Mouse (Mus musculus) testis, postnatal 14 days (tissue): Measurements from ENCODE around the gene Nfil3.
A peak's percentile ranks its signal among the peaks of the same experiment; 100 is the strongest.

ENCODE experiments used
- DNase-seq: peaks from one replicate; pipeline ENCODE4 v3.0.0; 2021; ENCODE audit warnings: low spot score

Nfil3 gene

DNA sequence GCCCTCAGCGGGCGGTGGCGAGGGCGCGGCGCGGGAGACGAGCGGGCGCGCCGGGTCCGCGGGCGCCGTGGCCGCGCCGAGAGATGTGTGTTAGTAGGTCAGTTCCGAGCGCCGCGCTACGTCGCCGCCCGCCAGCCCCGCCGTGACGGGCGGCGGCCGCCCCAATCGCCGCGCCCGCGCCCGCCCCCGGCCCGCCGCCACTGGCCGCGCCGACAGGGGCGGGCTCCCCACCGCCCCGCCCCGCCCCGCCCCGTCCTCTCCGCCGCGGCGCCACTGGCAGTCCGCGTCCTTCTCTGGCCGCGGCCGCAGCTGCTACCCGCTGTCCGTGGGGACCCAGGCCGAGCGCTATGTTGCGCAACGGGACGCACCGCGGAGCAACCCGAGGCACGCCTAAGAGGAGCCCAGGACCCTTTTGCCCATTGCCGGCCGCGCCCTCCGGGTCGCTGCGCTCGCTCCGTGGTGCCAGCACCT, at the start of gene Nfil3:
TSS of gene Nfil3 (minus strand) at position 123 of the 471 bp plus-strand sequence.
- DNase-seq, result peak; percentile 51

DNA sequence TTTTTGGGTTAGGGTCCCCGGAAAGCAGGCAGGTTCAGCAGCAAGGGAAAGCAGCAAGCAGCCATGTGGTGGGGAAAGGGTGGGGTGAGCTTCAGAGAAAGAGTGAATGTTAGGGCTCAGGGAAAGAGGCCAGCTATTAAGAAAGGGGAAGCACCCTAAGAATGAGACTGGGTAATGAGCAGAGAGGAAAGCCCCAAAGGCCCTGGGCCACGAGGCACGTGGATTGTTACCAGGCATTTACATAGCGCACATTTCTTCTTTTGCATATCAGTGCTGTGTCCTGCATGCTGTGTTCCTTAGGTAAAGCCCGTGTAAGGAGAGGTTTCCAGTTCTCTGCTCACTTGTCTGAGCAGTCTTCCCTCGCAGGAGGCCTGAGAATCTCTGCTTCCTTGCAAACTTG, 43.4 kb upstream of the Nfil3 start:
- DNase-seq, result no peak

DNA sequence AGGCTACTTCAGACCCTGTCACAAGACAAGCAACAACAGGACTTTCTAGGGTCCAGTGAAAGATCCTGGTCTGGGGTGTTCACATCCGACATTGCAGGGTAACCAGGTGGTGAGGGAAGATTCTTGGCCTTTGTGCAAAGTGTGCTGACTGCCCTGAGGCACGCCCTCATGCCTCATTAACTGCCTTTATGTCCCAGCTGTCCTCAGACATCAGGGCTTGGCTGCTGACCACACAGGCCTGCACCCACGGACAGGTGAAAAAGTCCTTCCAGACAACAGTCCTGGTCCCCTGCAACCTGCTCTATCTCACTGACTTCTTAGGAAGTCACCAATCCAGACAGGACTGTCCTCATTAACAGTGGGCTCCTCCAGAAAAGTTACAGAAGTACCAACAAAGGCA, 39.4 kb upstream of the Nfil3 start:
- no peak for DNase-seq

DNA sequence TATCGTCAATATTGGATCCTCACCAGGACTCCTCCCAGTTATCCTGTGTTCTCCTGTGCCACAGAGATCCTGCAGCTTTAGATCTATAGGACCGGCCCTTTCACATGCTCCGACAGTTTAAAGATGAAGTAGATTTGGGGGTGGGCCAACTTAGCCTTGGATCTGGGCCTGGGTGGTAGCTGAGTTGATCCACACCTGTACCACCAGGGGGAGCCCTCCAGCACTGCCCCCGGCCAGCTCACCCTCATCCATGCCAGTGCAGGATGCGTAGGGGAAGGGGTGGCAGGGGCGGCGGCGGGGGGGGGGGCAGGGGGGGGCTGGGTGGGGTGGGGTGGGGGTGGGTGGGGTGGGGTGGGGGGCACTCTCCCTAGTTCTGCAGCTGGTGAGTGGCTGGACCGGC, 38.7 kb upstream of the Nfil3 start:
- peak; percentile 30 for DNase-seq

DNA sequence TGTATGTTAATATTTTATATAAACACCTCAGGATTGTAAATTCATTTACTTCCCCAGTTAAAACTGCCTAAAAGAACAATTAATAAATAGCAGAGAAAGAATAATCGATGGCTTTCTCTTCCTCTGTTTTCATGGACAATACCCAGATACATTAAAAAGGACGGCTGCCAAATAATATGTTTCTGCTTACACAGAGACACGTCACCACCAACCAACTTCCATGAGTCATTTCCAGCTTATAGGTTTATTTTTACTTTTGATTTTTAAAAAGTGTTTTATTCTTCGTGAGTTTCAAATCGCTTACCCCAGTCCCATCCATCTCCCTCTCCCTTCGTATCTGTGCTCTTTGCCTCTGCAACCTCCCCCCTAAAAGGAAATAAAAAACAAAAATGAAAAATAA, 38.1 kb upstream of the Nfil3 start:
- DNase-seq, result no peak

DNA sequence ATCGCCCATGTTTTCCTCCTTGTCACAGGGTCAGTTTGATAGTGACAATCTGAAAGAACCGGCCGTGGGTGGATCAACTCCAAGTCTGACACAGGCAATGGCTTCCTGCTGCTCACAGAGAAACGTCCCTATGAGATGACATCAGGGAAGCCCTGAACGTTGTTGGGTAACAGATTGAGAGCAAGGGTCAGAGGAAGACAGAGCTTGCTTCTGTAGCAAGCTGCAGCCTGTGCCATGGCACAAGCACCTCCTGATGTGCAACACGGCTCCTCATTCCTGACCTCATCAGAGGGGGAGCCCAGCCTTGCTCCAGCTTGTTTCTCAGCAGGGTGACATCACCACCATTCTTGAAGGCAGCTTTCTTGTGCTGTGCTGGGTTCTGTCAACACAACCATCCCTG, 37.1 kb upstream of the Nfil3 start:
- DNase-seq, result no peak

DNA sequence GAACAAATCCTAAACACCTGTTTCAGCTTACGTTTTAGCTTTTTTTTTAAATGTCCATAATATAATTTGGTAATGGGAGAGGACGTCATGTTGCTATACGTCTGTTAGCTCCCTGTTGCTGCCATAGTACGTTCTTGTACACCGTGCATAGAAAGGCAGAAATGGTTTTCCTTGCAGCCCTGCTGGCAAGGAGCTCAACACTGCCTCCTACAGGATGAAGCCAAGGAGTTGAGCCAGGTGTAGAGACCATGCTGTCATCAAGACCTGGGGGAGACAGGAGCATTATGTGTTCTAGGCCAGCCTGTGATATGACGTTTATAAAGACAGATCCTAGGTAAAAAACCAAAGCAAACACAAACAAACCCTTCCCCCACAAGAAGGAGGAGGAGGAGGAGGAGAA, 36.2 kb upstream of the Nfil3 start:
- DNase-seq, result no peak

DNA sequence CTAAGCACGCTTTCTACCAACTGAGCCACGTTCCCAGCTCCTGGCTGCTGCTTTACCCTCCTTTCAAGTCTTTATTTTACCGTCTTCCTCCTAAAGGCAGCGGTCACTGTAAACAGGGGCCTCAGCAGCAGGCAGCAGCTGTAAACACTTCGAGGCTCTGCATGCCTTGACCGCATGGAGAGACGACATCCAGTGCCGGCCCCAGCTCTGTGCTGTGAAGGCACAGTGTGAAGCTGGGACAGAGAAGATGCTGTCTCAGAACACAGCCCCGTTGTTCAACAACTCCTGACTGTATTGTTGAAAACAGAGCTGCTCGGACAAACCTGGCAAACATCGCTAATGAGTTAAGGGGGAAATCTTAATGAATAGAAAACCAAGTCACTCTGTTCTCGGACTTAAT, 30.6 kb upstream of the Nfil3 start:
- DNase-seq, result no peak

DNA sequence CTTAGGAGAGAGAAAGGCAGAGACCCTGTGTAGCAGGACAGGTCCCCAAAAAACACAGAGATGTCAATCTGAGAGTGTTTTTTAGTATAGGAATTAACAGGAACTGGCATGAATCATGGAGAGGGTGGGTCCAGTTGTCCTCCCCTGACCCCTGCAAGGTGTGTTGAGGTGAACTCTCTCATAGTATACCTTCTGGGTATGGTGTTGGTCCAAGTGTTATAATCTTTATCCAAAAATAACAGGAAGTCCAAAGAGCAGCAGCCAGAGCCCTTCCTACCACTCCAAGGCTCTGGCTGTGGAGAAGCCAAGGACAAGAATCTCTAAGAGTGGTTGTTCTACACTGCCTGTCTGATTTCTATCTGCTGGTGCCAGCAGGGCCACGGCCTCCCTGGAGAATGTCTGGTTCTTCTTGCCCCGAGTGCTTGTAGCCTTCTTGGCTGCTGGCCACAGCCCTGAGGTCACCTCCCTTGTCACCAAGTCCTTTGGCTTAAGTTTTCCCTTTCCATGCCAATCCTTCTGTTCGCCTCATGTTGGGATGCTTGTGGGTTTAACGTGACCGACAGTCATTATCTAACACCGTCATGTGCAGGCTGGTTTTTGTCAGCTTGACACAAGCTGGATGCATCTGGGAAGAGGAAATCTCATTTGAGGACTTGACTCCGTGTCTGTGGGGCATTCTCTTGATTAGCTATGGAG, 27.8 kb upstream of the Nfil3 start:
- DNase-seq, result peak; percentile 28

DNA sequence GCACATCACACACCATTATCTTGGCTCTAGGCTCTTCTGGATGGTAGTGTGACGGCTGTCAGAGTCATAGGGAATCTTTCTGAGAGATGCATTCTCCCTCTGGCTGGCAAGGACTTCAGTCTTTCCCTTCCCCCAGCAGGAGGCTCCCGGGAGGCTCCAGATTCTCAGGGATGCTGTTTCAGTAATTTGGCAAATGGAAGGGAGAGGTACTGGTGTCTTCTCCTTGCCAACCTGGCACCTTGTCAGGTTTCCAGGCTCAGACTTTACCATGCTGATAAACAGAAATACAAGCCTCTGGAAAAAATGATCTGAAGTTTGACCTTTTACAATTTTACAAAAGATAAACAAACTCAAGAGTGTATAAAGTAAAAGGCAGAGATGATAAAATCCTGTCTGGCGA, 26.9 kb upstream of the Nfil3 start:
- DNase-seq, result no peak

DNA sequence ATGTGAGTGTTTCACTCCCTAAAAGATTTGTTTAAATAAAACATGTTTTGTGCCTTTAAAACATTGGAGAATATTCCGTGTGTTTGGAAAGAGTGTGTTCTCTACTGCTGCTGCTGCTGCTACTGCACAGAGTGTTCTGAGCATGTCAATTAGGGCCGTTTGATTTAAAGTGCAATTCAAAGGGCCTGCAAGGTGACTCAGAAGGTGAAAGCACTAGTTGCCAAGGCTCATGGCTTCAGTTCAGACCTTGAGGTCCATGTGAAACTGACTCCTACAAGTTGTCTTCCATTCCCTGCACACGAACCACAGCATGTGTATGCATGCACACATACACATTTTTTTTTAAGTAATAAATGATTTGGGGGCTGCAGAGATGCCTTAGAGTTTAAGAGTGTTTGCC, 22.4 kb upstream of the Nfil3 start:
- DNase-seq, result no peak

DNA sequence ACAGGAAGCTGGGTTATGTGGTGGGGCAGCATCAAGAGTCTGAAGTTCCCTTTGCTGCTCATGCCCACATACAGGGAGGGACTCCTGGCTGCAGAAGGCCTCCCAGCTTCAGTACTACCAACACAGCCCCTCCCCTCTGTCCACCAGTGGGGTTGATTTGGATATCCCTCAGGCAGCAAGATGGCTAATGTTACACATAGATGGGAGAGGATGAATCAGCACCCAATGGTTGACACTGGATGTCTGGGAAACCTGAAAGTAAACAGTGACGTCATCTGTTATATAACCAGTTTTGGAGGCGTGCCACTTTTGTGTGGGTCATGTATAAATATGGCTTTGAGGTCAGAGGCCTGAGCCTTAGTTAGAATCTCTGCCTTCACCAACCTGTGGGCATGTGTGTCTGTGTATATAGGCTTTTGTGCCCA, 20.6 kb upstream of the Nfil3 start:
- no peak for DNase-seq

DNA sequence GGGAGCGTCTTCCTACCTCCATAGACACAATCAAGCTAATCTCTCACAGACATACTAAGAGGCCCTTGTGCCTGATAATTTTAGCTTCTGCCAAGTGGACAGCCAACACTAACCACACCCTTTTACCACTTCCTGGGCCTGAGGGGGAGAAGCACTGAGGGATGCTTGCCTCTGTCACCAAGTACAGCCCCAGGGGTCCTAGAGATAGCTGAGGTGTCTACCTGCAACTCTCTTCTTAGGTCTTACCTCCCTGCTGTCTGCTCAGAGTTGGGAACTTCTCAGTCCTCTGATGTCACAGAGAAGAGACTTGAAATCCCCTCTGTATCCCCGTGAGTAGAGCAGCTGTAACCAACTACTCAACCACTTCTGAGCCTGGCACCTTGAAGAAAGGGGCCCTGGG, 19.6 kb upstream of the Nfil3 start:
- no peak for DNase-seq

DNA sequence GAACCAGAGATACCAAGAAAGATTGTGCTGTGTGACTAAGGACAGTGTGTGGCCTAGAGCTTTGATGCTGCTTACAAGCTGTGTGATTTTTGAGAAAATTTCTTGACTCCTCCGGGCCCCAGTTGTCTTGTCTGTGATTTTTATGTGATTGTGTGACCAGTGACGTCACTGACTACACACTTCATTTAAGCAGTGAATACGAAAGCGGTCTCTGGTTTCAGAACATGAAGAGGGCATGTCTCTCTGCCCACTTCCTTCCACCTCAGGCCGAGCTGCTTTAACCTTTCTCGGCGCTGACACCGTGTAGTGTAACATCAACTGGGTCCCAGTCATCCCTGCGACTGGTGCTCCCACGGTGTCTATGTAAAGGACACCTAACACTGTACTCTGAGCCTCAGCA, 17.7 kb upstream of the Nfil3 start:
- no peak for DNase-seq

DNA sequence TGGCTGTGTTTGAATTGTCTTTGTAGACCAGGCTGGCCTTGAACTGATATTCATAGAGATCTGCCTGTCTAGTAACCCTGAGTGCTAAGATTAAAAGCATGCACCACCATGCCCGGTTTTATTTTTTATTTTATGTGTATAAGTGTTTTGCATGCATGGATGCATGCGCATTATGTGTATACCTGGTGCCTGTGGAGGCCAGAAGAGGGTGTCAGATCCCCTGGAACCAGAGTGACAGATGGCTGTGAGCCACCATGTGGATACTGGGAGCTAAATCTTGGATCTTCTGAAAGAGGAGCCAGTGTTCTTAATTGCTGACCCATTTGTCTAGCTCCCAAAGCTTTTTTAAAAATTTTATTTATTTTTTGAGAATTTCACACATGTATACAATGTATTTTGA, 16.9 kb upstream of the Nfil3 start:
- DNase-seq, result no peak

DNA sequence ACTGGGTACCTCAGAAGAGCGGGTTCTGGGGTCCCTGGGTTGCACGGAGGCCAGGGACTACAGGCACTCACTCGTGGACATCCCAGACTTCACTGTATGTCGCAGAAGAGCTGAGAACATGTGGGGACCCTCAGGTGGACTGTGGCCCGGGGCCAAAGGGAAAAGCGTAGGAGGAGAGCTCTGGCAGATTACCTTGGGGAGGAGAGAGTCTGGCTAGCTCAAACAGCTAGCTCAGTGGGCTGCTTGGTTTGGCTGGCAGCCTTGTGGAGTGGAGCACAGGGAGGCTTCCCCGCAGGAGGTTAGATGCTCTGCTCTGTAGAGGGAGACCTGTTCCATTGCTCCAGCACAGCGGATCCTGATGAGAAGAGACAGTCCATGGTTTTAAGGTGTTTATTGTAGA, 15.3 kb upstream of the Nfil3 start:
- no peak for DNase-seq

DNA sequence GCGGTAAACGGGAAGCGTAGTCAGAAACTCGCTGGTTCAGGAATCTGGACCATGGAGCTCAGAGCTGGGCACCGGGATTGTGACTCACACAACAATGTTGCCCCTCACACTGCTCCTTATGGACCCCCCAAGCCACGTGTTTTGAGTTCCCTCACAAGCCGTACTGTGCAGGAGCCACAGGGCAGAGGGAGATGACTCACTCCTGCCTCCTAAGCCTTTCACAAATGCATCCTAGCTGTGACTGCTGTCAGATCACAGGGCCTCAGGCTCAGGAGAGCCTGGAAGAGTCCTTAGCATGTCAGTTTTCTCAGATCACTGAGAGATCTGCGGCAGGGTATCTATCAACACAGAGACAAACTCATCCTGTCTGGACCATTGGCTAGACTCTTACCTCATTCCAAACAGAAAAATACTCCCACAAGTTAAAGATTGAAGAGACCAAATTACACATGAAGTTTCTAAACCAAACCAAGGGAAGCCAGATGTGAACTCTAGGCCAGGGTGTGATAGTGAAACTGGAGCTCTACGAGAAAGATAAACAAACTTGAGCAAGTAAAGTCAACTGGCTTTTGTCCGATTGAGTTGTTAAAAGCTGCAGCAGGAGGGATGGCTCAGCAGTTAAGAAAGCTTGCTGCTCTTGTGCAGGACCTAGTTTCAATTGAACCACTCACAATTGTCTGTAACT, 13.5 kb upstream of the Nfil3 start:
- DNase-seq, result no peak

DNA sequence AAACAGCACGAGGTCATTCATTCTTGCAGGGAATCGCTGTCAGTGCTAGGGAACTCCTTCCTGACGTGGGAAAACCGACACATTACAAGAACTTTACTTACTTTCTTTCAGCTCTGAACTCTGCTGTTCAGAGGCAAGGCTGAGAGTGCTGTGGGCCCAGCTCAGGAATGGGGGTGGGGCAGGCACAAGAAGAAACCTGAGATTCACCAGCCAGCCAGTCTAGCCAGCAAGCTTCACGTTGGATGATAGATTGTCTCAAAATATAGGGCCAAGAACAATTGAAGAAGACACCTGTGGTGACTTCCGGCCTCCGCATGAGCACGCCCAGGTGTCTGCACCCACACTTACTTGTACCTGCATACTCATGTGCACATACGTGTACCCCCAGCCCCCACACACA, 9.3 kb upstream of the Nfil3 start:
- DNase-seq, result no peak

DNA sequence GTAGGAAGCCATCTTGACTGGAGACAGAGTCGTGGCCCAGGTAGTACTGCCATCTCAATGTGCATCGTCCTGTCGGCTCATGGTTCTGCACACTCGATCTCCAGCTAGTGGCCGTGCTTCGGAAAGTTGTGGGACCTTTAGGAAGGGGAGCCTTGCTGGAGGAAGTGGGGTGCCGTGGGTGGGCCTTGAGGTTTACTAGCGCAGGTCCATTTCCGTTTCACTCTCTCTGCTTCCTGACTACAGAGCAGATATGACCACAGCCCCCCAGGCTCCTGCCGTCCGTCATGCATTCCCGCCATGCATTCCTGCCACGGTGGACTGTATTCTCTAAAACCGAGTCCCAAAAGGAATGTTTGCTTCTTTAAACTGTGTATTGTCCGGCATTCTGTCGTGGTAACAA, 8.1 kb upstream of the Nfil3 start:
- no peak for DNase-seq

DNA sequence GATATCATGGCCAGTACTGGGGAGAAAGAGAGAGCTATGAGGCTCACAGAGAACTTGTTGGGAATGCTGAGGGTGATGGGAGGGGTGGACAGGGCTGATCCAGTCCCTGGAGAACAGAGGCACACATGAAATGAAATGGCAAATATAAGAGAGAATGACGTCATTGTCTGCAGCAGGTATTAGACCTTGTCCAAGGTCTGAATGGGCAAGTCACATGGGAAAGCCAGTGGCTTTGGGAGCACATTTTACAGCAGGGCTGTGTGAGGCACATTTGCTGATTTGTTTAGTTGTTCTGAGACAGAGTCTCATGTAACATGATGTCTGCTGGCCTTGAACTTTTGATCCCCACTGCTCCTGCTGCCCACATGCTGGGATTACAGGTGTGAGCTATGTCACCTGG, 7.0 kb upstream of the Nfil3 start:
- no peak for DNase-seq

DNA sequence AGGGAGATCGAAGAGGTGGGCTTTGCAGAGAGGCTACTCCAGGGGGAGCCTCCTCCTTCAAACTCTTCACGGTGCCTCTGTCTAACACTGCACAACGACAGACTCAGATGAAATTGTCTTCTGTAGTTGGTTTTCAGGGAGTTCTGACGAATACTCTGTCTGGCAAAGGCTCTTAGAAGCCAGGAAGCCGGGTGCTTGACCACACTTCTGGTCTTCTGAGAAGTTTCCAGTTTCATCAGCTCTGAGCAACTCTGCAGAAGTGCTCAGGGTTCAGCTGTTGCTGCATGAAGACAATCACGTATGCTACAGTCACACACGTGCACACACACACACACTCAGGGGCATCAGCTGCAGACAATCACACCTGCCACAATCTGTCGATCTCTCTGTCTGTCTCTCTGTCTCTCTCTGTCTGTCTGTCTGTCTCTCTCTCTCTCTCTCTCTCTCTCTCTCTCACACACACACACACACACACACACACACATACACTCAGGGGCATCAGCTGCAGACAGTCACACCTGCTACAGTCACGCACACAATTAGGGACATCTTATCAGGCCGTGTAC, 5.4 kb upstream of the Nfil3 start:
- no peak for DNase-seq

DNA sequence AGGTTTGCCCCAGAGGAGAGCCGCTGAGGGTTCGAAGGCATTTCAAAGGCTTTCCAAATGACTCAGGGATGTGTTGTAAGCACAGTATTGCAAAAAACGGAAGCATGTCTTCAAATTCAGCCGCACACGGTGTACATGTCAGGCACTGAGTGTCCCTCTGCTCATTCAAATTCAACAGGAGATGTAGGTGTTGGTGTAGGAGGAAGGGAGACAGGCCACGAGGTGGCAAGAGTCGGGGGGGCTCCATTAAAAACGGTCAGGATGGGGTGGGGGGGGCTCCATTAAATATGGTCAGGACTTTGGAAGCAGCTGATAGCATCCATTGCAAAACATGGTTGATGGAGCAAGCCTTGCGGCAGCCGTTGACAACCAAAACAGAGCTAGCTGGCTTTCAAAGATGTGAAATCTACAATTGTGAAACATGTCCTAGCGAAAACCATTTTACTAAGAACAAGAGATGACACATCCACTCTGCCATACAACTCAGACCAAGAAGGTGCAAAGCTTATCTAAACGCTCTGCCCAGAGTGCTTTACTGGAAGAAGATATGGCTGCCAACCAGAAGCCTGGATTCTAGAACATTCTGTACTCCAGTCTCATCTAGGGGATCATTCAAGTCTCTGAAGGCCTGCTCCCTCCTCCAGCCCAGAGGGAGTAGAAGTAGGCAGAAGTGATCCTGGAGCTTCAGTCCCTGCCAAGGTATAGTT, 4.8 kb upstream of the Nfil3 start:
- no peak for DNase-seq

DNA sequence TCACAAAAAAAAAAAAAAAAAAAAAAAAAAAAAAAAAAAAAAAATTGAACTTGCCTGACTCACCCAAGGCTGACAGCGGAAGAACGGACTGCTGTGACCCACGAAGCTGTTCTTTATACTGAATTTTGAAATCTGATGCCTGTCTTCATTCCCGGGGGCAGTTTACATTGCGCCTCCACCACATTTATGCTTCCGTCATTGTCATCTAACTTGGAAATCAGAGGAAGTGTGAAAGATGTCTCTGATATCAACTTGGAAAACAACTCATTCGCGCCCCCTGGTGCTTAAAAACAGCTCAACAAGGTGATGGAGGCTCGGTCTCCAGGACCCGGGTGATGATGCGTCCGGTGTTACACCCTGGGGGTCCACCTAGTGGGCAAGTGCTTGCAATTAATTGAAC, 1.8 kb upstream of the Nfil3 start:
- DNase-seq, result peak; percentile 64
